Mouse (Mus musculus) embryonic facial prominence, embryonic 14.5 days (tissue): ENCODE measurements around the gene Rundc3a. TPM values are rescaled to one million over a fixed set of nuclear protein-coding genes. Genes with fewer than 3 reads are reported as not detected.

Source experiments
- ATAC-seq: fragments of 200-750 bp; cut with Nextera tagmentation; 2 replicates; pipeline ENCODE4 v1.8.0; 2017; ENCODE audit warnings: low read depth, moderate number of reproducible peaks, moderate TSS enrichment
- DNase-seq: peaks from one replicate; pipeline ENCODE4 v3.0.0-alpha.2; 2015; ENCODE audit warnings: low spot score
- H3K27ac ChIP-seq: fragments of 300-500 bp; sonication (generic); replicated peaks from 2 replicates; pipeline ENCODE4 v1.5.1; 2014; ENCODE audit warnings: low read depth, mild to moderate bottlenecking, low read length, moderate library complexity
- H3K27me3 ChIP-seq: fragments of 300-500 bp; sonication (generic); replicated peaks from 2 replicates; pipeline ENCODE4 v1.6.1; 2014; ENCODE audit warnings: low read length; ENCODE audit not compliant: control insufficient read depth, insufficient read depth
- H3K36me3 ChIP-seq: fragments of 300-500 bp; sonication (generic); 2 replicates; pipeline ENCODE4 v1.6.1; 2014; ENCODE audit warnings: low read length, mixed read lengths; ENCODE audit not compliant: control insufficient read depth, insufficient read depth
- H3K4me1 ChIP-seq: fragments of 300-500 bp; sonication (generic); 2 replicates; pipeline ENCODE4 v1.6.1; 2014; ENCODE audit warnings: antibody characterized with exemption, low read length; ENCODE audit not compliant: control insufficient read depth, insufficient read depth
- H3K4me2 ChIP-seq: fragments of 300-500 bp; sonication (generic); 2 replicates; pipeline ENCODE4 v1.6.1; 2014; ENCODE audit warnings: low read depth, mild to moderate bottlenecking, low read length, moderate library complexity, mixed read lengths
- H3K4me3 ChIP-seq: fragments of 300-500 bp; sonication (generic); 2 replicates; pipeline ENCODE4 v1.5.1; 2014; ENCODE audit warnings: low read depth, mild to moderate bottlenecking, low read length
- H3K9ac ChIP-seq: fragments of 300-500 bp; sonication (generic); 2 replicates; pipeline ENCODE4 v1.6.1; 2014; ENCODE audit warnings: low read depth, mild to moderate bottlenecking, low read length, moderate library complexity, mixed read lengths
- H3K9me3 ChIP-seq: fragments of 300-500 bp; sonication (generic); 2 replicates; pipeline ENCODE4 v1.6.1; 2016; ENCODE audit warnings: low read length; ENCODE audit not compliant: control insufficient read depth
- WGBS: fragments of 180-500 bp; shearing (Covaris S2); extraction: QIAGEN DNeasy Blood & Tissue Kit; methylation state at CpG from one replicate; pipeline ENCODE4 v1.1.7; 2014; 5-methylcytosine and 5-hydroxymethylcytosine counted together
- polyA plus RNA-seq: library from polyadenylated mRNA; unstranded; fragments of >200 nt; fragmentation: Nextera tagmentation; extraction: Ambion mirVana; gene quantifications from 2 replicates; pipeline ENCODE4 v1.2.1, GENCODE M21; 2014

Rundc3a gene
- polyA plus RNA-seq, 1 experiment from 2014 or later: 7.1 TPM

DNA sequence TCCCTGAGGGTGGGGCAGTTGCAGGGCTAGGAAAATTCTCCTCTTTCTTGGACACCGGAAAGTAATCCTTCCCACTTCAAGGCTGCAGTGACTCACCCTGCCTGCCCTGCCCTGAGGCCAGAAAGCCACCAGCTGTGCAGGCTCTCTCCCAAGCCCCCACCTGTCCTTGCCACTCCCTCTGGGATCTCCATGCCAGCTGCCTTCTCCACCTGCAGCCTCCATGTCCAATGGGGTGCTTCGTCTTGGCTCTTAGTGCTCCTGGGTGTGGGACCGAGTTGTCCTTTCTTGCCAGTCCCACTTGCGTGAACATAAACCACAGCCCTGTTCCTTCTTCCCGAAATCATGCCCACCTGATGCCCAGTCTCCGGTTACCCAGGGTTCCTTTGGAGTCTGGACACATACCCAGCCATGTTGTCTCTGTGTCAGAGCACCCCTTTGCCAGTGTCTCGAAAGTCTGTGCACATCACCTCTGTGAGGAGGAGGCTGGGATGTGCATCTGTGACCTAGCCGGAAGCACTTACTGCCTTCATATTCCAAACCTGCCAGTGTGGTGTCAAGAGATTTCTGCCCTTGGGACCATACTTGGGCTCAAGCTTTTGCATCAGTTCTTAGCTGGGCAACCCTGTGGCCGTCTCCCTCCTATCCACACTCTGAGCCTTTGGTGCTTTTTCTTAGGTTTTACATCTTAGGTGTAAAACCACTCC lies 1.4 kb downstream of the Rundc3a start:
- 69% methylated on average over 9 of the region's 9 CpGs for whole genome bisulfite sequencing
- H3K4me3 ChIP-seq: peak overlapping the region; percentile 44; the same call in 1 of the 2 replicates
- H3K27ac ChIP-seq: no peak overlapping the region
- ATAC-seq (no peak), DNase-seq (no peak)
- H3K9ac ChIP-seq: no peak overlapping the region
- H3K4me2 ChIP-seq: peak overlapping the region; percentile 82
- H3K36me3 ChIP-seq: no peaks in the 10 kb centered on the region
- no peaks in the 10 kb centered on the region for H3K9me3 ChIP-seq
- peaks cover 15% of the 10 kb centered on the region for H3K4me1 ChIP-seq
- peaks cover 26% of the 10 kb centered on the region for H3K27me3 ChIP-seq

DNA sequence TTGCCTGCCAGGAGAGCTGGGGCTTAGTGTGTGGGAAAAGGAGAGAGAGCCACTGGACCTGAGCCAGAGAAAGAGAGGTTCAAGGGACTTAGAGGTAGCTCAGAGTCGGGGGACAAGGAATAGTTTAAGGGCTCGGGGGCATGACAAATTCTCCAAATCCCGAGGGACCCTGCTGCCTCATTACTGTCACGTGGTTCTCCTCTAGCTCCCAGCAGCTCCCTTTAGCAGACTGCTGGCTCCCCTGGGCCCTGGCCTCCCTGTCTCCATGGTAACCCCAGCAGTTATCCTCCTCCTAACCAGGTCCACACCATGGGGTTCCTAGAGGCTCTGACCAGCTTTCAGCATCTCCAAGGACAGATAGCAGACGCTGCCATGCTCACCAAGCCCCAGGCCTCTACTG lies 2.0 kb downstream of the Rundc3a start:
- no peak overlapping the region for H3K27ac ChIP-seq
- peak; percentile 31; the same call in 1 of the 2 replicates for ATAC-seq
- H3K4me1 ChIP-seq: peaks cover 20% of the 10 kb centered on the region
- peaks cover 33% of the 10 kb centered on the region for H3K27me3 ChIP-seq
- peak; percentile 62 for DNase-seq
- peak overlapping the region; percentile 82; the same call in 1 of the 2 replicates for H3K4me2 ChIP-seq
- H3K9me3 ChIP-seq: no peaks in the 10 kb centered on the region
- no peak overlapping the region for H3K9ac ChIP-seq
- H3K36me3 ChIP-seq: no peaks in the 10 kb centered on the region
- H3K4me3 ChIP-seq: no peak overlapping the region
- WGBS: 2% methylated on average over 5 of the region's 5 CpGs

DNA sequence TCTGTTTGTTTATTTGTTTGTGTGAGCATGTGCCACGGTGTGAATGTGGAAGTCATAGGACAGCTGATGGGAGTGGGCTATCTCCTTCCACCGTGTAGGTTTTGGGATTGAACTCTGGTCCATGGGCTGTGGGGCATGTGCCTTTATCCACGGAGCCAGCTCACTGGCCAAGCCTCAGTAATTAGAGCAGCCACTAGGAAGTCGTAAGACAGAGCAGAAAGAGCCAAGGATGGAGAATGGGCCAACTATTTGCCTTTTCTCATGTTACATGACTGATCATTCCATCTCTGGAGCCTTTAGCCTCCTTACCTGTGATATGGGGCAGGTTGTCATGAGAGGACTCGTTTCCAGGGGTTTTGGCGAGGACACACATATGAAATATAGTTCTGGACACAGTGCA lies 3.1 kb downstream of the Rundc3a start:
- ATAC-seq (no peak), DNase-seq (no peak)
- no peaks in the 10 kb centered on the region for H3K36me3 ChIP-seq
- H3K27ac ChIP-seq: no peak overlapping the region
- H3K9me3 ChIP-seq: no peaks in the 10 kb centered on the region
- no peak overlapping the region for H3K4me3 ChIP-seq
- H3K27me3 ChIP-seq: peaks cover 39% of the 10 kb centered on the region
- H3K4me1 ChIP-seq: peaks cover 20% of the 10 kb centered on the region
- WGBS: 59% methylated on average over 6 of the region's 6 CpGs
- no peak overlapping the region for H3K9ac ChIP-seq
- H3K4me2 ChIP-seq: no peak overlapping the region

DNA sequence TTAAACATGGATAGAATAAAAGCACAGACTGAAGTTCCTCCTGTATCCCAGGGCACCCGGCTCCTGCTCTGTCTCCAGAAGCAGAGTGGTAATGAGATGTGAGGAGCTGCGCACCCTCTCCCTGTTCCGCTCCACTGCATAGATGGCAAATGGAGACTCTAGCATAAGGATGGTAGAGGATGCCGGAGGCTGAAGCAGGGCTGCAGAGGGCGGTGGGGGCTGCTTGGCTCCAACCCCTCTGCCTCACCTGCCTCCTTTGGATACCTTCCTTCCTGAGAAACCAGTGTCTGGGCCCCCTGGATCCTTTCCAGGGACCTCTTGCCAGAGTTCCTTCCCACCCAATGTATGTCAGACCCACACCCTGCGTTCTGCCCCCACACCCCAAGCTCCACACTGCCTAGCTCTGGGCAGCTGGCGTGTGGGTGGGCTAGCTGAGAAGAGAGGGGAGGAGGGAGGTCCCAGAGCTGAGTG lies 3.5 kb downstream of the Rundc3a start:
- Histone ChIP-seq H3K4me3 (no peak overlapping the region), H3K27ac (no peak overlapping the region), H3K36me3 (no peaks in the 10 kb centered on the region), H3K4me2 (no peak overlapping the region), H3K9ac (no peak overlapping the region), H3K4me1 (peaks cover 20% of the 10 kb centered on the region), H3K9me3 (no peaks in the 10 kb centered on the region), H3K27me3 (peaks cover 39% of the 10 kb centered on the region)
- 73% methylated on average over 7 of the region's 7 CpGs for WGBS
- ATAC-seq: no peak
- no peak for DNase-seq

DNA sequence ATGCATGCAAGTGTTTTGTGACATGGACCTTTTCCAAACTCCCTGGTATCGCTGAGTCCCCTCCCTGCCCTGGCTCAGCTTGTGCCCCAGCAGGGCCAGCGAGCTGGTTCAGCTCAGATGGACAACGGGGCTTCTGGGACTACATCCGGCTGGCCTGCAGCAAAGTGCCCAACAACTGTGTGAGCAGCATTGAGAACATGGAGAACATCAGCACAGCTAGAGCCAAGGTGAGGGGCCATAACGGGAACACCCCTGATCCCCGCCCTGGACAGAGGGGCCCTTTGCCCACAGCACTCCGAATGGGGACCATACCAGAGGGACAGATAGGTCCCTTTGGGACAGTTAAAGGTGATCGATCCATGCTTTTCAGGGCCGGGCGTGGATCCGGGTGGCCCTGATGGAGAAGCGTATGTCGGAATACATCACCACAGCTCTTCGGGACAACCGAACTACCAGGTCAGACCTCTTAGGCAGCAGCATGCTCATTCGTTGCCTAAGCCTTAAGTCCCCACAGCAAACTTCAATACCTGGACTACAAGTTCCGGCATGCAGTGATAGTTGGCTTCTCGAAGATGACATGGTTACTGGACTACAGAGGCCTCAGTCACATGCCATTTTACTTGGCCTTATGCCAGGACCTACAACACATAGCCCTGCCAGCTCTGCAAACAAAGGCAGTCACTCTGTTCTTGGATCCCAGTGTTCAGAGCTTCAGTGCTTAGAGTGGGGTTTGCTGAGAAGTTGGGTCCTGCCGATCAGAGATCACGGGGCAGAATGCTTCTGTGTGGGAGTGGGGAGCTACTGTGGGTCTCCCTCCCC lies 5.0 kb downstream of the Rundc3a start:
- H3K9ac ChIP-seq: no peak overlapping the region

DNA sequence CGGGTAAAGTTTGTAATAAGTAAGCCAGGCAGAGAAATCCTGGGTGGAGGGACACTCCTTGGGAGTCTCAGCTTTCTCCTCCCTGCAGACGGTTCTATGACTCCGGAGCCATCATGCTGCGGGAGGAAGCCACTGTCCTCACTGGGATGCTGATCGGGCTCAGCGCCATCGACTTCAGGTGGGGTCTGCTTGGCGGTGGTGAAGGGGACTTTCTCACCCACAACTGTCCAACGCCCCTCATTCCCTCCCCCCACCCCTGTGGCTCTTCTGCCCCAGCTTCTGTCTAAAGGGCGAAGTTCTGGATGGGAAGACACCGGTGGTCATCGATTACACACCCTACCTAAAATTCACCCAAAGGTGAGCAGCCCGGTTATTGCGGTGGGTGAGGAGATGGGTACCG lies 5.9 kb downstream of the Rundc3a start:
- peaks cover 39% of the 10 kb centered on the region for H3K27me3 ChIP-seq
- no peak for ATAC-seq
- no peak overlapping the region for H3K27ac ChIP-seq
- H3K4me1 ChIP-seq: peaks cover 10% of the 10 kb centered on the region
- peak overlapping the region; percentile 37 for H3K4me3 ChIP-seq
- WGBS: 12% methylated on average over 9 of the region's 15 CpGs
- H3K36me3 ChIP-seq: peaks cover 21% of the 10 kb centered on the region
- no peaks in the 10 kb centered on the region for H3K9me3 ChIP-seq
- DNase-seq: no peak
- H3K9ac ChIP-seq: no peak overlapping the region; the same call in 1 of the 2 replicates
- peak overlapping the region; percentile 62 for H3K4me2 ChIP-seq

More for the DNA sequence above, 5.0 kb downstream of the Rundc3a start:
- H3K27me3 ChIP-seq: peaks cover 39% of the 10 kb centered on the region
- H3K27ac ChIP-seq: no peak overlapping the region
- DNase-seq (peak; percentile 73), ATAC-seq (no peak)
- H3K9me3 ChIP-seq: no peaks in the 10 kb centered on the region
- H3K4me2 ChIP-seq: no peak overlapping the region
- WGBS: 74% methylated on average over 20 of the region's 20 CpGs
- H3K4me1 ChIP-seq: peaks cover 16% of the 10 kb centered on the region
- H3K36me3 ChIP-seq: peaks cover 12% of the 10 kb centered on the region
- H3K4me3 ChIP-seq: no peak overlapping the region

DNA sequence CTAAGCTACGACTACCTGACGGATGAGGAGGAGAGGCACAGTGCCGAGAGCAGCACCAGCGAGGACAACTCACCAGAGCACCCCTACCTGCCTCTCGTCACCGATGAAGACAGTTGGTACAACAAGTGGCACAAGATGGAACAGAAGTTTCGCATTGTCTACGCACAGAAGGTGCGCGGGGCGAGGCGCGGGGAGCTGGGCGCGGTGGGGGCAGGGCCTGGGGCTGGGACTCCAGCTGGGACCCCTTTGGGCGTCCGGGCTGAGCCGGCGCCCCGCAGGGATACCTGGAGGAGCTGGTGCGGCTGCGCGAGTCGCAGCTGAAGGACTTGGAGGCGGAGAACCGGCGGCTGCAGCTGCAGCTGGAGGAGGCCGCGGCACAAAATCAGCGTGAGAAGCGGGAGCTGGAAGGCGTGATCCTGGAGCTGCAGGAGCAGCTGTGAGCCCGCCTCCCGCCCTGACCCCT lies 6.4 kb downstream of the Rundc3a start:
- Histone ChIP-seq H3K4me1 (peaks cover 8% of the 10 kb centered on the region), H3K27me3 (peaks cover 39% of the 10 kb centered on the region), H3K4me3 (peak overlapping the region; percentile 37), H3K4me2 (peak overlapping the region; percentile 62), H3K27ac (no peak overlapping the region), H3K9me3 (no peaks in the 10 kb centered on the region), H3K9ac (peak overlapping the region; percentile 42), H3K36me3 (peaks cover 26% of the 10 kb centered on the region)
- DNase-seq (peak; percentile 62), ATAC-seq (no peak)
- 2% methylated on average over 26 of the region's 34 CpGs for WGBS

DNA sequence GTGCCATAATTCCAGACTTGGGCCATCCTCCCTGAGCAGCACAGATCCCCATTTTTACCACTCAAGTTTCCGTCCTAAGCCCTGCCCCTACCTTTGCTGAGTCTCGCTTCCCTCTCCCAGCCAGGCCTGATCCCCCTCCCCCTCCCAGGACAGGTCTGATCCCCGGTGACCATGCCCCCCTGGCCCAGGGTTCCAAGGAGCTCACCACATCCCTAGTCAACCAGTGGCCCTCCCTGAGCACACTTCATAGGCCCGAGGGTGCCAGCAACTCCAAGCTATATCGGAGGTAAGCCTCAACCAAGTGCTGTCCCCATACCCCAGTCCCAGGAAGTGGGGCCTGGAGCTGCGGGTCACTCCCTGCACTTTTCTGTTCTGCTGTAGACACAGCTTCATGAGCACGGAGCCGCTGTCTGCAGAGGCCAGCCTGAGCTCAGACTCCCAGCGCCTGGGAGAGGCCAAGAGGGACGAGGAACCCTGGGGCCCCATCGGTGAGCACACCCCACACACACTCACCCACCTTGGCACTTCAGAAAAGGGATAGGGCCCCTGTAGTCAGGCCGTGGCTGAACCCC lies 7.4 kb downstream of the Rundc3a start:
- H3K36me3 ChIP-seq: peaks cover 28% of the 10 kb centered on the region
- no peak for ATAC-seq
- peaks cover 35% of the 10 kb centered on the region for H3K27me3 ChIP-seq
- H3K4me1 ChIP-seq: peaks cover 11% of the 10 kb centered on the region
- H3K9ac ChIP-seq: no peak overlapping the region
- H3K4me3 ChIP-seq: no peak overlapping the region
- H3K27ac ChIP-seq: no peak overlapping the region
- 33% methylated on average over 12 of the region's 12 CpGs for WGBS
- DNase-seq: no peak
- H3K9me3 ChIP-seq: no peaks in the 10 kb centered on the region
- H3K4me2 ChIP-seq: no peak overlapping the region
